Mouse (Mus musculus): ENCODE measurements around the gene Tgfbr2. TPM values are rescaled to one million over a fixed set of nuclear protein-coding genes. Genes with fewer than 3 reads are reported as not detected.

The Tgfbr2 gene
- polyA plus RNA-seq, 1 experiment from 2014 or later, result 8.8 TPM

DNA sequence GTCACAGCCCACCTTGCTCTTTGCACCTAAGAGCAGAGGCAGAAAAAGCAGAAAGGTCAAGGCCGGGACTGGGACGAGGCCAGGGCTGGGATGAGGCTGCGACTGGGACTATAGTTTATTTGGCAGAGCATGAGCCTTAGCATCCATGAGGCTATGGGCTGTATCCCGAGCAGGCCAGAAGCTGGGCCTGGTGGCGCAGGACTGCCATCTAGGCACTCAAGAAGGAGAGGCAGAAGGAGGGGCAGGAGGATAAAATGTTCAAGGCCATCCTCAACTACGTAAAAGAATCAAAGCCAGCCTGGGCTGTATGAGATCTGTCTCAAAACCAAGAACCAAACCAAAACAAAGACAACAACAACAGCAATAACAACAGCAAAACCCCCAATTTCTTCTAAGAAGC lies 52.6 kb downstream of the Tgfbr2 start:
- no peak overlapping the region for H3K4me2 ChIP-seq (replicated peaks; ENCODE audit: low read depth, low read length)
- no peak overlapping the region for H3K4me3 ChIP-seq (ENCODE audit: low read depth, low read length)
- no peaks in the 10 kb centered on the region for H3K9me3 ChIP-seq (ENCODE audit: control insufficient read depth, low read length)
- H3K27ac ChIP-seq (ENCODE audit: low read depth, low read length), result no peak overlapping the region
- no peak for ATAC-seq (ENCODE audit: low FRiP score)
- DNase-seq (ENCODE audit: low spot score), result no peak
- no peaks in the 10 kb centered on the region for H3K27me3 ChIP-seq (ENCODE audit: control insufficient read depth, insufficient read depth, low read length)
- H3K9ac ChIP-seq (ENCODE audit: low read depth, low read length), result no peak overlapping the region
- 74% methylated on average over 6 of the region's 6 CpGs for WGBS
- no peaks in the 10 kb centered on the region for H3K36me3 ChIP-seq (ENCODE audit: control insufficient read depth, insufficient read depth, low read length)
- H3K4me1 ChIP-seq (replicated peaks; ENCODE audit: control insufficient read depth, insufficient read depth, low read length), result no peaks in the 10 kb centered on the region

DNA sequence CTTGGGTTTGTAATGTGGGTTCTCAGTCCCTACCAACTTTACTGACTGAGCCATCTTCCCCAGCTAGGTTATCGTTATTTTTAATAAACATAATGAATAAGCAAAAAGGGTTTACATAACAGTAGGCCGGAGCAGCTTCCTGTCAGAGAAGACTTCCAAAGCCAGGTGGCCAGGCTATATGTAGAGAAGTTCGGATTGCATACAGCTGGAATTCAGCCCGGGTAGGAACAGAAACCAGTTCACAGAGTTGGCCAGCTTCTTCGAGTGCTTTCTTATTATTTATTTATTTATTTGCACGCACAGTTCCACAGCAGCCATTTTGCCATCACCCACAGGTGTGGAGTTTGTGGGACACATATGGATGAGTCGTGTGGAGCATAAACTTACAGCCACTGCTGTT lies 53.7 kb downstream of the Tgfbr2 start:
- H3K4me1 ChIP-seq (replicated peaks; ENCODE audit: control insufficient read depth, insufficient read depth, low read length), result no peaks in the 10 kb centered on the region
- 87% methylated on average over 7 of the region's 7 CpGs for WGBS
- no peaks in the 10 kb centered on the region for H3K27me3 ChIP-seq (ENCODE audit: control insufficient read depth, insufficient read depth, low read length)
- H3K4me2 ChIP-seq (replicated peaks; ENCODE audit: low read depth, low read length), result no peak overlapping the region
- no peak overlapping the region for H3K9ac ChIP-seq (ENCODE audit: low read depth, low read length)
- DNase-seq (ENCODE audit: low spot score), result no peak
- no peaks in the 10 kb centered on the region for H3K9me3 ChIP-seq (ENCODE audit: control insufficient read depth, low read length)
- H3K27ac ChIP-seq (ENCODE audit: low read depth, low read length), result no peak overlapping the region
- H3K36me3 ChIP-seq (ENCODE audit: control insufficient read depth, insufficient read depth, low read length), result no peaks in the 10 kb centered on the region
- no peak overlapping the region for H3K4me3 ChIP-seq (ENCODE audit: low read depth, low read length)
- ATAC-seq (ENCODE audit: low FRiP score), result no peak

DNA sequence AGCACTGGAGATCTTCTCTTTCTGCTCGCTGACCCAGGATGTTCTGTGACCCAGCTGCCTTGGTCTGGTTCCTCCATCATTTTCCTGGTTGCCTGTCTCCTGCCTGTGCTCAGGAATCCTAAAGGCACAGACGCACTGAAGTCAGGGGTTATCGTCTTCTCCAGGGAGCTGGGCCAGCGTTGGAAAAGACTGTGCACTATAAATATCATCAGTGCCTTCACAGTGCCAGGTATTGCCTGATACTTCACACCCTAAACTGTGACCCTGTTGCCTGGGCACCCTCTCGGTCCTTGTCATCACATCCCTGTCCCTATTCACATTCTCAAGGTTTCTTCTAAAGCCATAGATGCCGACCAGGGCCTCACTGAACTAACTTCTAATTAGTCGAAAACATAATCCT lies 55.2 kb downstream of the Tgfbr2 start:
- WGBS, result 88% methylated on average over 7 of the region's 7 CpGs
- Histone ChIP-seq H3K9me3 (ENCODE audit: control insufficient read depth, low read length) (no peaks in the 10 kb centered on the region), H3K27ac (ENCODE audit: low read depth, low read length) (no peak overlapping the region), H3K4me3 (ENCODE audit: low read depth, low read length) (no peak overlapping the region), H3K36me3 (ENCODE audit: control insufficient read depth, insufficient read depth, low read length) (no peaks in the 10 kb centered on the region), H3K4me1 (replicated peaks; ENCODE audit: control insufficient read depth, insufficient read depth, low read length) (no peaks in the 10 kb centered on the region), H3K9ac (ENCODE audit: low read depth, low read length) (no peak overlapping the region), H3K4me2 (replicated peaks; ENCODE audit: low read depth, low read length) (no peak overlapping the region), H3K27me3 (ENCODE audit: control insufficient read depth, insufficient read depth, low read length) (no peaks in the 10 kb centered on the region)
- ATAC-seq (ENCODE audit: low FRiP score) (no peak), DNase-seq (ENCODE audit: low spot score) (no peak)

DNA sequence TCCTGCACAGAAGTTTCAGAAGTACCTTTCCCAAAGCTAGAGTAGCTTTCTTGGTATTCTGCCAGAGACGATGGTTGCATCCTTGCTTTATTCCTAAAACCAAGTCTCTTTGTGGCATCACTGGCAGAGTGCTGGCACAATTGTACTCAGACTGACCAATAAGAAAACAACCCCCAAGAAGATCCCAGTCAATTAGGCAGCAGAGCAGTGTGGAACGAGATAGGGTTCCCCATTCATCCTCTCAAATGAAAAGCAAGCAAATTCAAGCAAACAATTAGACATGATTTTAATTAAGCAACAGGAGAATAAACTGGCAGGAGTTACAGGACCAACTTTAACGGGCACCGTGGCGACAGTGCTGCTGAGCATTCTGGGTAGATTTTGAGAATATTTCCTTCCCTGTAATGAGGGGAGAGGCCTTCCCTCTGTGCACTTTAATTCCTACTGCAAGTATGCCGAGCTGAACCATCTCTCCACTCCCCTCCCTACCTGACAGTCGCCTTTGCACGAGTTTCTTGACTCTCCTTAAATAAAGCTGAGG lies 56.8 kb downstream of the Tgfbr2 start:
- Histone ChIP-seq H3K4me1 (replicated peaks; ENCODE audit: control insufficient read depth, insufficient read depth, low read length) (no peaks in the 10 kb centered on the region), H3K9ac (ENCODE audit: low read depth, low read length) (no peak overlapping the region), H3K27me3 (ENCODE audit: control insufficient read depth, insufficient read depth, low read length) (no peaks in the 10 kb centered on the region), H3K27ac (ENCODE audit: low read depth, low read length) (no peak overlapping the region), H3K36me3 (ENCODE audit: control insufficient read depth, insufficient read depth, low read length) (no peaks in the 10 kb centered on the region), H3K4me2 (replicated peaks; ENCODE audit: low read depth, low read length) (no peak overlapping the region), H3K4me3 (ENCODE audit: low read depth, low read length) (no peak overlapping the region), H3K9me3 (ENCODE audit: control insufficient read depth, low read length) (no peaks in the 10 kb centered on the region)
- ATAC-seq (ENCODE audit: low FRiP score), result no peak
- WGBS, result 83% methylated on average over 8 of the region's 8 CpGs
- no peak for DNase-seq (ENCODE audit: low spot score)

DNA sequence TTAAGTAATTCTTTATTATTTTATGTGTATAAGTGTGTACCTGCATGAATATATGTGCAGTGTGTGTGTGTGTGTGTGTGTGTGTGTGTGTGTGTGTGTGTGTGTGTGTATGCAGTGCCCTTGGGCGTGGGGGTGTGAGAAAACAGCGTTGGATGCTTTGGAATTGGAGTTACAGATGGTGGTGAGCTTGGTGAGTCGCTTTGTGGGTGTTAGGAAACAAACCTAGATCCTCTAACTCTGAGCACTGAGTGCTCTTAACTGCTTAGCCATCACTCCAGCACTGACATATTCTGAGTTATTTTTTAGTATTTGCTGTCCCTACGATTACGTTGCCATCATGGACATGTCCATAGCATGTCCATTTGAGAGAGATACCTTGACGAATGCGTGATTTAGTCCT lies 59.3 kb downstream of the Tgfbr2 start:
- no peaks in the 10 kb centered on the region for H3K27me3 ChIP-seq (ENCODE audit: control insufficient read depth, insufficient read depth, low read length)
- DNase-seq (ENCODE audit: low spot score), result no peak
- no peak for ATAC-seq (ENCODE audit: low FRiP score)
- no peaks in the 10 kb centered on the region for H3K36me3 ChIP-seq (ENCODE audit: control insufficient read depth, insufficient read depth, low read length)
- H3K4me3 ChIP-seq (ENCODE audit: low read depth, low read length), result no peak overlapping the region
- H3K9ac ChIP-seq (ENCODE audit: low read depth, low read length), result no peak overlapping the region
- no peak overlapping the region for H3K4me2 ChIP-seq (replicated peaks; ENCODE audit: low read depth, low read length)
- WGBS, result 93% methylated on average over 7 of the region's 7 CpGs
- H3K9me3 ChIP-seq (ENCODE audit: control insufficient read depth, low read length), result no peaks in the 10 kb centered on the region
- no peaks in the 10 kb centered on the region for H3K4me1 ChIP-seq (replicated peaks; ENCODE audit: control insufficient read depth, insufficient read depth, low read length)
- H3K27ac ChIP-seq (ENCODE audit: low read depth, low read length), result no peak overlapping the region

DNA sequence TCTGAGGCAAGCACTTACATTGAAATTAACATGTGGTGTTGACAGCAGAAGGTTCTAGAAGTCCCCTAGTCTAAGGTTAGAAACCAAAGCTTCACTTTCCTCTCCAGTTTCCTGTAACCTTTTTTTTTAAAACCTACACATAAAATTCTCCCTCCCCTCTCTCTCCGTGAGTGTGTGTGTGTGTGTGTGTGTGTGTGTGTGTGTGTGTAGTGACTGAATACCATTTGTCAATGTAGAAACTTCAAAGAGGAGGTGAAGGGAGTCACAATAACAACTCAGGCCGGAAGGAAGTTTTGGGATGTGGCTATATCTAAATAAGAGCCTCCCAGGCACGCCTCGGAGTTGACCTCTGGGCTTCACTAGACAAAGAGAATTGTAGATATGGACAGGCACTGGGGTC lies 60.8 kb downstream of the Tgfbr2 start:
- Histone ChIP-seq H3K36me3 (ENCODE audit: control insufficient read depth, insufficient read depth, low read length) (no peaks in the 10 kb centered on the region; the same call in 1 of the 2 replicates), H3K9me3 (ENCODE audit: control insufficient read depth, low read length) (no peaks in the 10 kb centered on the region), H3K9ac (ENCODE audit: low read depth, low read length) (no peak overlapping the region), H3K27me3 (ENCODE audit: control insufficient read depth, insufficient read depth, low read length) (no peaks in the 10 kb centered on the region), H3K4me1 (replicated peaks; ENCODE audit: control insufficient read depth, insufficient read depth, low read length) (no peaks in the 10 kb centered on the region), H3K4me2 (replicated peaks; ENCODE audit: low read depth, low read length) (no peak overlapping the region), H3K27ac (ENCODE audit: low read depth, low read length) (no peak overlapping the region), H3K4me3 (ENCODE audit: low read depth, low read length) (no peak overlapping the region)
- no peak for ATAC-seq (ENCODE audit: low FRiP score)
- no peak for DNase-seq (ENCODE audit: low spot score)
- 56% methylated on average over 4 of the region's 4 CpGs for WGBS

DNA sequence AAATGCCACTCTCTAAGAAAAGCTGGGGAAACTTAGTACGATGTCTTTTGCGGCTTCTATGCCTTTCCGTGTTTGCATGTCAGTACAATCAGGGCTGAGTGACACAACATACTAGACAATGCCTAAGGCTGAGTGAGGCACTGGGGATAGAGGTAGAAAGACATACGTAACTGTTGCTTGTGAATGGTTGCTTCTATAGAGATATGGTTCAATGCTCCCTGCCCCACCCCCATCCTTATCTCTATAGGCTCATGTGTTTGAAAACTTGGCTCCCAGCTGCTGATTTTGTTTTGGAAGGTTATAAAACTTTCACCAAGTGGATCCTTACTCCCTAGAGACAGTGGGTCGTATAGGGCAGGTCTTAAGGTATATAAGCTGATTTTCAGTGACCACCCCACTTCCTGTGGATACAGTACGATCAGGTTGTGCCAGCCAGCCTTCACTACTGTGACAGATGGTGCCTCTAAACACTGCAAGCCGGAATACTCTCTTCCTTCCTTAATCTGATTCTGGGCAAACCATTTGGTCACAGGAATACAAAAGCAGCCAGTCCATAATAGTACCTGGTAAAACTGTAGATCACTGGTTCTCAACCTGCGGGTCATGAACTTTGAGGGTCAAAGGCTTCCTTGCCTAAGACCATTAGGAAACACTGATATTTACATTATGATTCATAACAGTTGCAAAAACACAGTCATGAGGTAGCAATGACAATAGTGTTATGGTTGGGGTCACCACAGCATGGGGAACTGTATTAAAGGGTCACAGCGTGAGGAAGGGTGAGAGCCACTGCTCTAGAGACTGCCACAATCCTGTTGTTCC lies 63.8 kb downstream of the Tgfbr2 start:
- Histone ChIP-seq H3K36me3 (ENCODE audit: control insufficient read depth, insufficient read depth, low read length) (no peaks in the 10 kb centered on the region; the same call in 1 of the 2 replicates), H3K4me3 (ENCODE audit: low read depth, low read length) (no peak overlapping the region), H3K27me3 (ENCODE audit: control insufficient read depth, insufficient read depth, low read length) (no peaks in the 10 kb centered on the region), H3K4me1 (replicated peaks; ENCODE audit: control insufficient read depth, insufficient read depth, low read length) (no peaks in the 10 kb centered on the region), H3K9ac (ENCODE audit: low read depth, low read length) (no peak overlapping the region), H3K4me2 (replicated peaks; ENCODE audit: low read depth, low read length) (no peak overlapping the region), H3K9me3 (ENCODE audit: control insufficient read depth, low read length) (no peaks in the 10 kb centered on the region), H3K27ac (ENCODE audit: low read depth, low read length) (no peak overlapping the region)
- ATAC-seq (ENCODE audit: low FRiP score), result no peak
- no peak for DNase-seq (ENCODE audit: low spot score)
- WGBS, result 88% methylated on average over 9 of the region's 9 CpGs

DNA sequence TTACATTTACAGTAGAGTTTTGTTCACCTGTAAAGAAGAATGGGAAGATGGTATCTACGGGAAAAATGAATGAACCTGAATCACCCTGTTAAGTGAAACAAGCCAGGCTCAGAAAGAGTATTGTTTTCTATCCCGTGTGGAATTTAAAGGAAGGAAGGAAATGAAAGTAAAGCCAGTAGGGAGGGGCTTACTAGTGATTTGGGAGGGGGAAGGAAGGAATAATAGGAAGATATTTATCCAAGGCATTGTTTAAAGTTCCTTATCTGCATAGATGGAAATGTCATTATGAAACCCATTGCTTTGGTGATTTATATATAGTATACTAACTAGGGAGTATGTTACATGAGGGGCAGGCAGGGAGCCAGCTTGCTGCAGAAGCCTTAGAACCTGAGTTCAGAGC lies 66.4 kb downstream of the Tgfbr2 start:
- Histone ChIP-seq H3K27ac (ENCODE audit: low read depth, low read length) (no peak overlapping the region), H3K4me2 (replicated peaks; ENCODE audit: low read depth, low read length) (no peak overlapping the region), H3K9me3 (ENCODE audit: control insufficient read depth, low read length) (no peaks in the 10 kb centered on the region), H3K27me3 (ENCODE audit: control insufficient read depth, insufficient read depth, low read length) (no peaks in the 10 kb centered on the region), H3K36me3 (ENCODE audit: control insufficient read depth, insufficient read depth, low read length) (no peaks in the 10 kb centered on the region; the same call in 1 of the 2 replicates), H3K4me1 (replicated peaks; ENCODE audit: control insufficient read depth, insufficient read depth, low read length) (no peaks in the 10 kb centered on the region), H3K9ac (ENCODE audit: low read depth, low read length) (no peak overlapping the region), H3K4me3 (ENCODE audit: low read depth, low read length) (no peak overlapping the region)
- WGBS, result 92% methylated on average over 2 of the region's 2 CpGs
- DNase-seq (ENCODE audit: low spot score), result no peak
- no peak for ATAC-seq (ENCODE audit: low FRiP score)

DNA sequence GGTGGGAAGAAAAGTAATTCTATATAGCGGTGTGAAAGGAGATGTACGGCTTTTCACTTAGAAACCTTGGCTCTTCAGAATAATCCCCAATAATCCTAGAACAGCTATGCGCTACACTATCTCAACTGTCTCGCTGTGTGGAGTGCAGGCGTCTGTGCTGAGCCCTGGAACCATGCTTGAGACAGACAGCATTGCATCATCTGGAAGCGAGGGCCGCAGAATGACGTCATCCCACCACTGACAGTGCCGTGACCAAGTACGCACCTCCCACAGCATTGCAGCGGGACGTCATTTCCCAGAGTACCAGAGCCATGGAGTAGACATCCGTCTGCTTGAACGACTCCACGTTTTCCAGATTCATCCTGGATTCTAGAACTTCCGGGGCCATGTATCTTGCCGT lies 70.4 kb downstream of the Tgfbr2 start:
- no peaks in the 10 kb centered on the region for H3K4me1 ChIP-seq (replicated peaks; ENCODE audit: control insufficient read depth, insufficient read depth, low read length)
- H3K27ac ChIP-seq (ENCODE audit: low read depth, low read length), result no peak overlapping the region
- H3K9ac ChIP-seq (ENCODE audit: low read depth, low read length), result no peak overlapping the region
- no peaks in the 10 kb centered on the region for H3K27me3 ChIP-seq (ENCODE audit: control insufficient read depth, insufficient read depth, low read length)
- no peak overlapping the region for H3K4me2 ChIP-seq (replicated peaks; ENCODE audit: low read depth, low read length)
- ATAC-seq (ENCODE audit: low FRiP score) (no peak), DNase-seq (ENCODE audit: low spot score) (no peak)
- no peaks in the 10 kb centered on the region; the same call in 1 of the 2 replicates for H3K36me3 ChIP-seq (ENCODE audit: control insufficient read depth, insufficient read depth, low read length)
- WGBS, result 96% methylated on average over 17 of the region's 17 CpGs
- H3K9me3 ChIP-seq (ENCODE audit: control insufficient read depth, low read length), result no peaks in the 10 kb centered on the region
- no peak overlapping the region for H3K4me3 ChIP-seq (ENCODE audit: low read depth, low read length)
